Mouse (Mus musculus) hindbrain, embryonic 11.5 days (tissue): ENCODE measurements around the gene Slc19a3. TPM values are rescaled to one million over a fixed set of nuclear protein-coding genes. Genes with fewer than 3 reads are reported as not detected.

Source experiments
- ATAC-seq: fragments of 200-750 bp; cut with Nextera tagmentation; 2 replicates; pipeline ENCODE4 v1.8.0; 2017; ENCODE audit warnings: mild to moderate bottlenecking, moderate TSS enrichment, moderate library complexity; ENCODE audit not compliant: low FRiP score
- DNase-seq: peaks from one replicate; pipeline ENCODE4 v3.0.0-alpha.2; 2015; ENCODE audit warnings: low spot score
- H3K27ac ChIP-seq: fragments of 300-500 bp; sonication (generic); 2 replicates; pipeline ENCODE4 v1.5.1; 2014; ENCODE audit warnings: mild to moderate bottlenecking, low read depth, low read length
- H3K27me3 ChIP-seq: fragments of 300-500 bp; sonication (generic); 2 replicates; pipeline ENCODE4 v1.6.1; 2014; ENCODE audit warnings: mild to moderate bottlenecking, low read length, moderate library complexity, mixed read lengths; ENCODE audit not compliant: control insufficient read depth, insufficient read depth
- H3K36me3 ChIP-seq: fragments of 300-500 bp; sonication (generic); 2 replicates; pipeline ENCODE4 v1.6.1; 2014; ENCODE audit warnings: mild to moderate bottlenecking, low read length, moderate library complexity, mixed read lengths; ENCODE audit not compliant: control insufficient read depth, insufficient read depth
- H3K4me1 ChIP-seq: fragments of 300-500 bp; sonication (generic); replicated peaks from 2 replicates; pipeline ENCODE4 v1.6.1; 2014; ENCODE audit warnings: low read length, mixed read lengths; ENCODE audit not compliant: control insufficient read depth, insufficient read depth
- H3K4me2 ChIP-seq: fragments of 300-500 bp; sonication (generic); replicated peaks from 2 replicates; pipeline ENCODE4 v1.6.1; 2014; ENCODE audit warnings: mild to moderate bottlenecking, low read depth, low read length
- H3K4me3 ChIP-seq: fragments of 300-500 bp; sonication (generic); 2 replicates; pipeline ENCODE4 v1.5.1; 2014; ENCODE audit warnings: low read depth, low read length
- H3K9ac ChIP-seq: fragments of 300-500 bp; sonication (generic); 2 replicates; pipeline ENCODE4 v1.6.1; 2014; ENCODE audit warnings: low read depth, low read length
- H3K9me3 ChIP-seq: fragments of 300-500 bp; sonication (generic); 2 replicates; pipeline ENCODE4 v1.6.1; 2016; ENCODE audit warnings: low read length; ENCODE audit not compliant: control insufficient read depth
- WGBS: fragments of 180-500 bp; shearing (Covaris S2); extraction: QIAGEN DNeasy Blood & Tissue Kit; methylation state at CpG from one replicate; pipeline ENCODE4 v1.1.7; 2014; 5-methylcytosine and 5-hydroxymethylcytosine counted together
- polyA plus RNA-seq: library from polyadenylated mRNA; unstranded; fragments of >200 nt; fragmentation: Nextera tagmentation; extraction: Ambion mirVana; gene quantifications from 2 replicates; pipeline ENCODE4 v1.2.1, GENCODE M21; 2014

Gene Slc19a3
- 0.20 and 0.34 TPM in 2 replicates for polyA plus RNA-seq

DNA sequence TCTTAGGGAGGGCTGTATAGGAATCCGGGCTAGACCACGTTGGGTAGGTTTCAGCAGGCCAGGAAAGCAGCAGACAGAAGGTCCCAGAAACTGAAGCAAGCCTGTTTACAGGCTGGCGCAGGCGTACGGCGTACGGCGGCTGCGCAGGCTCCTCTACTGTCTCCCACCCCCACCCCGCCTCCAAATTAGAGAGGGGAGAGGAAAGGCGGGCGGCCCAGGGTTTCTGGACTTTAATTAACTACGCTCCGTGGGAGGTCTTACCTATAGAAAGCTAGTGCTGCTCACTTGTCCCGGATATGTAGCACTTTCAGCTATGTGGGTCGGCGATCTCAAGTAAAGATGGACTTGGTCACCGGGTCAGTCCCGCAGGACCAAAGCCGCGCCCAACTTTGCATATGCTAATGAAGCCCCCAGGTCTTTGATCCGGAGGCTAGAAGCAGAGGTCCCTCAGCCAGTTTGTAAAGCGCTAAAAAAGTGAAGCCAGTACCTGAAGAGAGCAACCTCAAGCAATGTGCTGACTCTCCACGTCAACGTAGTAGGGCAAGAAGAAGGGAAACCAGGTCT is at the start of gene Slc19a3:
TSS of gene Slc19a3 (minus strand) at position 340 of the 564 bp plus-strand sequence.
- DNase-seq (peak; percentile 65), ATAC-seq (peak; percentile 92)
- WGBS: under 1% methylated on average over 24 of the region's 25 CpGs
- H3K36me3 ChIP-seq: no peaks in the 10 kb centered on the region
- peak within 1 kb of the TSS; percentile 55 for H3K4me2 ChIP-seq
- peak within 1 kb of the TSS; percentile 38 for H3K4me3 ChIP-seq
- H3K9me3 ChIP-seq: no peaks in the 10 kb centered on the region
- no peaks in the 10 kb centered on the region for H3K4me1 ChIP-seq
- H3K9ac ChIP-seq: peak within 1 kb of the TSS; percentile 37
- no peaks in the 10 kb centered on the region for H3K27me3 ChIP-seq
- H3K27ac ChIP-seq: no peak within 1 kb of the TSS

DNA sequence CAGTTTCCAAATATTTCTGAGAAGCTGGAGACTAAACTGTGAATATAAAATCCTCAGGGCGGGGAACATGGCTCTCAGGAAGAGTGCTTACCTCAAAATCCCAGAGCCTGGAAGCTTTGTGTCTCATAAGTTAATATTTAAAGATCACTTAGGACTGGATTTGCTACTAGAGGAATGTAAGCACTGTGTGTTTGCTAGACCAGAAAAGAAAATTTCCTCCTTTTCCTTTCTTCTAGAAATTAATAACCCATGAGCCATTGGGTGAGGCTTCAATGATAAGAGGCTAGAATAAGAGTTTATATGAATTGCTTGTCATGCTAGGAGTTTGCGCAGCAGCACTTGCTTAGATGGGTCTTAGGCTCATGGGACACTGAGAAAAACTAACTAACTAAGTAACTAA is 46.5 kb upstream of the Slc19a3 start:
- Histone ChIP-seq H3K27me3 (no peaks in the 10 kb centered on the region), H3K9ac (no peak overlapping the region), H3K27ac (no peak overlapping the region), H3K4me3 (no peak overlapping the region), H3K36me3 (no peaks in the 10 kb centered on the region), H3K4me2 (no peak overlapping the region), H3K4me1 (no peaks in the 10 kb centered on the region), H3K9me3 (no peaks in the 10 kb centered on the region)
- WGBS: 94% methylated on average over 2 of the region's 2 CpGs
- no peak for ATAC-seq
- DNase-seq: no peak

DNA sequence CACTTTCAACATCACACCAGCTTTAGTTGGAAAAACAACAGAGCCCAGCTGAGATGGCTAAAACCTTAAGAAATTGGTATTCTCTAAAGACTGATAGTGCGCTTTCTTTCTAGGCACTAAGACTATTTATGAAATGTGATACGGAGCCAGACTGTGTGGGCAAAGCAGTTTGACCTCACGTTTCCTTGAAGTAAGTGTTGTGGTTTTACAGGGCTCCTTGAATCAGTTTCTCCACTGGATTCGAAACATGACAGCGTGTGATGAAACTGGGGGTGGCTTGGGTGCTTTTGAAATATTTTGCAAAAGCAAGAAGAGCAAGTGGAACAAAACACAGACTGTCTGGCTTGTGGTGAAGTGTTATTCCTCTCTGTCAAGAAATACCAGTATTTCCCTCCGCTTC is 38.8 kb upstream of the Slc19a3 start:
- WGBS: 79% methylated on average over 6 of the region's 6 CpGs
- DNase-seq: no peak
- H3K9ac ChIP-seq: no peak overlapping the region

DNA sequence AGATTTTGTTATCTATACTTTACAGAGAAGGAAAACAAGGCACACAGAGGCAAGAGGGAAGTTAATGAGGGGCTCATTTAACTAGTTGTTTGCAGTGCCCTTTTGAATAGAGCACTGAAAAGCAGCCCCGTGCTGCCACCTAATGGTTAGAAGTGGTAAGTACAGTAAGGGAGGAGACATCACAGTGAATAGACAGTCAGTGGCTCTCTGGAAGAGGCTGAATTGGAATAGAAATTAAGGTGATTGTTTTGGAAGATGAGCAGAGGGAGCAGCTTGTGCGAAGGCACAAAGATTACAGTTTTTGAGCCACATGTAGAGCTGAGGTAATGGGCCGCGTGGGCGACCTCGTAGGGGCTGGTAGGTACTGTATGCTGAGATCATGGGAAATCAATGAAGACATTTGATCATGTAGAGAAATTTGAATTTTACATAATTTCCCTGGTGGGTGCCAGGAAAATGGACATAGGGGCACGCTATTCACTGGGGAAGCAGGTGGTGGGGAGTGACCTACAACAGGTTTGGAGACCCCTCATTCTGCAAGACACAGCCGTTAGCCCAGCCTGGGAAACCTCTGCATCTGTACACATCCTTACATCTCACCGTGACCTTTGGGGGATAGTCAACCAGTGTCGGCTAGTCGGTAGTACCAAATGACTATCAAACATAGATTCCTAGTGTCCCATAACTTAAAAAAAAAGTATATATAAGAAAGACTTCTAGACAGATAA is 38.1 kb upstream of the Slc19a3 start:
- Histone ChIP-seq H3K27ac (no peak overlapping the region), H3K9me3 (no peaks in the 10 kb centered on the region), H3K4me3 (no peak overlapping the region), H3K36me3 (no peaks in the 10 kb centered on the region), H3K4me1 (no peaks in the 10 kb centered on the region), H3K27me3 (no peaks in the 10 kb centered on the region), H3K4me2 (no peak overlapping the region), H3K9ac (no peak overlapping the region)
- ATAC-seq: peak; percentile 79
- DNase-seq: peak; percentile 80
- 48% methylated on average over 11 of the region's 11 CpGs for WGBS

More for the DNA sequence above, 38.8 kb upstream of the Slc19a3 start:
- Histone ChIP-seq H3K9me3 (no peaks in the 10 kb centered on the region), H3K4me3 (no peak overlapping the region), H3K27me3 (no peaks in the 10 kb centered on the region), H3K4me1 (no peaks in the 10 kb centered on the region), H3K27ac (no peak overlapping the region), H3K36me3 (no peaks in the 10 kb centered on the region), H3K4me2 (no peak overlapping the region)
- no peak for ATAC-seq

DNA sequence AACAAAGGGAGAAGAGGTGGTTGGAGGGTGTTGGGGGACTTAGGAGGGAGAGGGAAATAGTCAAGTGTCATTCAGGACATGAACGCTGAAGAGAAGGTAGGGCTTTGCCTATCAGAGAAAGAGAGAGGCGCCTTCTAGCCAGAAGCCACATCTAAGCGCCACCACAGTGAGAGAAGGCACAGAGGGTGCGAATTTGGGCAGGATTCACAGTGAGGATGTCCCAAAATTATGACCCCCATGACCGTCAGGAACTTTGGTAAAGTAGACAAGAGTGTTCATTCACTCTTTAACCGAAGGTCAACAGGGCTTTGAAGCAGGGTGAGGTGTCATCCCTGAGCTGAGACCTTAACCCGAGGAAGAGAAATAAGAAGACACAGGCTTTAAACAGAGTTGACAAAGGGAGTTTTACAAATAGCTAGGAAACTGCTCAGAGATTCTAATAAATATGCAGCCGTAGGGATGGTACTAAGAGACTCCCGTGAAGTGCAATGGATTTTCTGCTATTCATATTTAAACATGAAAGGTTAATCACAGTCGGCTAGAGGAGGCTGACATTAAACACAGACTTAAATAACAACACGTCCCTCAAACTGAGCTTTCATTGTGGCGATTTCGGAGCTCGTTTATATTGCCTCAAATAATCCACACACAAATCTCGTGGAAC is 37.4 kb upstream of the Slc19a3 start:
- no peaks in the 10 kb centered on the region for H3K4me1 ChIP-seq
- H3K4me2 ChIP-seq: no peak overlapping the region
- H3K27me3 ChIP-seq: no peaks in the 10 kb centered on the region
- no peak overlapping the region for H3K9ac ChIP-seq
- H3K4me3 ChIP-seq: no peak overlapping the region
- WGBS: 46% methylated on average over 15 of the region's 15 CpGs
- DNase-seq (no peak), ATAC-seq (no peak)
- no peak overlapping the region for H3K27ac ChIP-seq
- no peaks in the 10 kb centered on the region for H3K9me3 ChIP-seq
- H3K36me3 ChIP-seq: no peaks in the 10 kb centered on the region

DNA sequence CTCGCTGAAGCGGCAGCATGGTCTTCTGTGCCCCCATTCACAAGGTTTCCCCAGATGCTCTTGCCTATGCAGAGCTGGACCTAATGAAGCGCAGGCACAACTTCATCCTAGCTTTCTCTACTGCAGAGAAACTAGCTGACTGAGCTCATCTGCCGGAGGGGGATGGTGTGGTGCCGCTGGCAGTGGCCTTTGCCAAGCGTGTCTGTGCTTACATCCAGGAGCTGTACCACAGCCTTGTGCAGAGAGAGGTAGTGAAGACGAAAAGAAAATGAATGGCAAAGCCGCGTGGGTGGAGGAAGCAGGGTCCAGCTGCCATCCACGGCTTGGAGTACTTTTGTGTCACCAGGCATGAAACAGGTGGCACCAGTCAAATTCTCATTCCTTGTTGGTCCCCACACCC is 29.0 kb upstream of the Slc19a3 start:
- Histone ChIP-seq H3K36me3 (no peaks in the 10 kb centered on the region), H3K9me3 (no peaks in the 10 kb centered on the region), H3K4me2 (no peak overlapping the region), H3K4me1 (no peaks in the 10 kb centered on the region), H3K27me3 (no peaks in the 10 kb centered on the region), H3K9ac (no peak overlapping the region), H3K4me3 (no peak overlapping the region), H3K27ac (no peak overlapping the region)
- DNase-seq: no peak
- no peak for ATAC-seq
- WGBS: 93% methylated on average over 10 of the region's 10 CpGs

DNA sequence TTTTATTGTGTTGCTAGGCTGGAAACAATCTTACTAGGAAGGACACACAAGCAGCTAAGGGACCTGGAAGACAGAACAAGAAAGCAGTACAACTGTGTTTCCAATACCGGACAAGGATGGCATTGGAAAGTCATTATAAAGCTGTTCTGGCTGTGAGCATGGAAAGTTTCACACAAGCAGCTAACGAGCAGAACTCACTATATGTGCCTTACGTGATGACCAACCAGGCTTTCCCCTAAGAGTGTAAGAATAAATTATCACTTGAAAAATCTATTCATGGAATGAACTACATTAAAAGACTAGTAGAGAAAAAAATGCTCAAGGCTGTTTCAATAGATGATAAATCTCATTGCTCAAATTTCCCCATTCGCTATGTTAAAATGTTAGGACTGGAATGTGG is 28.3 kb upstream of the Slc19a3 start:
- Histone ChIP-seq H3K4me3 (no peak overlapping the region), H3K36me3 (no peaks in the 10 kb centered on the region), H3K4me2 (no peak overlapping the region), H3K27me3 (no peaks in the 10 kb centered on the region), H3K27ac (no peak overlapping the region), H3K4me1 (no peaks in the 10 kb centered on the region), H3K9me3 (no peaks in the 10 kb centered on the region), H3K9ac (no peak overlapping the region)
- WGBS: 91% methylated on average over 4 of the region's 4 CpGs
- ATAC-seq: no peak
- no peak for DNase-seq

DNA sequence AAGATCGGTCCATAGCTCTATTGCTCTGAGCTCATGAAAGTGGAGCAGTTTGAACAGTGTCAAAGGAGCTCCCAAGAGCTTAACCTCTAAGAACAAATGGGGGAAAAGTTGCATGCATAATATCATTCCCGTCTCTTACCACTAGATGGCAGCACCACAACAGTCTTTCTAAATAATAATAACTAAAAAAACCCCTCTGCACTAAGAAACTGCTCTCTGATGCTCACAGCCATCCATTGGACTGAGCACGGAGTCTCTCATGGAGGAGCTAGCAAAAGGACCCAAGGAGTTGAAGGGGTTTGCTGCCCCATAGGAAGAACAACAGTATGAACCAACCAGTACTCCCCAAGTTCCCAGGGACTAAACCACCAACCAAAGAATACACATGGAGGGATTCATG is 26.6 kb upstream of the Slc19a3 start:
- Histone ChIP-seq H3K27me3 (no peaks in the 10 kb centered on the region), H3K9ac (no peak overlapping the region), H3K9me3 (no peaks in the 10 kb centered on the region), H3K27ac (no peak overlapping the region), H3K4me2 (no peak overlapping the region), H3K36me3 (no peaks in the 10 kb centered on the region), H3K4me3 (no peak overlapping the region), H3K4me1 (no peaks in the 10 kb centered on the region)
- 34% methylated on average over 3 of the region's 3 CpGs for WGBS
- peak; percentile 71 for DNase-seq
- ATAC-seq: no peak

DNA sequence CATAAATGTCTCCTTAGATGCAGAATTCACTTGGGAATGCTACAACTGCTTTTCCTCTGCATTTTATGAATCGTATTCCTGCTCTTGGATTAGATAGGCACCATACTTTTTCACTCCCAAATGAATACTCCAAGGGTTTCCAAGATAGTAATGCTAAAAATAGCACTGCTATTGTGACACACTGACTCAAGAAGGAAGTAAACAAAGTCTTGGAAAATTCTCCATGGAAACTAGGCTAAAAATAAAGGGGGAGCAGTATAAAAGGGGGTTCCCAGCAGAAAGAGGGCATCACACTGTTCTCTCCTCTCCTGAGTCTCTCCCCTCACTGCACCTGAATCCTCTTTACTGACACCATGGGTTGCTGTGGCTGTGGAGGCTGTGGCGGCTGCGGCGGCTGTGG is 22.4 kb upstream of the Slc19a3 start, which contains the start of gene Krtap28-13:
TSS of gene Krtap28-13 (plus strand) at position 288 of the 400 bp plus-strand sequence.
- Histone ChIP-seq H3K4me3 (no peak within 1 kb of the TSS), H3K36me3 (no peaks in the 10 kb centered on the region), H3K9ac (no peak within 1 kb of the TSS), H3K4me1 (no peaks in the 10 kb centered on the region), H3K27ac (no peak within 1 kb of the TSS), H3K9me3 (no peaks in the 10 kb centered on the region), H3K27me3 (no peaks in the 10 kb centered on the region), H3K4me2 (no peak within 1 kb of the TSS)
- no peak for DNase-seq
- WGBS: 84% methylated on average over 4 of the region's 4 CpGs
- no peak for ATAC-seq
